Mouse (Mus musculus) common myeloid progenitor, adult 5-6 weeks (primary cell): ENCODE measurements at regions not wholly inside any gene's neighbourhood (a gene's known extent, or its start where the extent isn't known, plus 50 kb on each side); places are given as distances from the start of the nearest gene placed in this dataset.
A peak's percentile ranks its signal among the peaks of the same experiment; 100 is the strongest.

Experiments
- ATAC-seq: replicated peaks from 2 replicates; pipeline ENCODE4 v1.8.0; 2016; ENCODE audit warnings: low read depth, mild to moderate bottlenecking, moderate TSS enrichment, inconsistent platforms; ENCODE audit not compliant: poor library complexity, severe bottlenecking

DNA sequence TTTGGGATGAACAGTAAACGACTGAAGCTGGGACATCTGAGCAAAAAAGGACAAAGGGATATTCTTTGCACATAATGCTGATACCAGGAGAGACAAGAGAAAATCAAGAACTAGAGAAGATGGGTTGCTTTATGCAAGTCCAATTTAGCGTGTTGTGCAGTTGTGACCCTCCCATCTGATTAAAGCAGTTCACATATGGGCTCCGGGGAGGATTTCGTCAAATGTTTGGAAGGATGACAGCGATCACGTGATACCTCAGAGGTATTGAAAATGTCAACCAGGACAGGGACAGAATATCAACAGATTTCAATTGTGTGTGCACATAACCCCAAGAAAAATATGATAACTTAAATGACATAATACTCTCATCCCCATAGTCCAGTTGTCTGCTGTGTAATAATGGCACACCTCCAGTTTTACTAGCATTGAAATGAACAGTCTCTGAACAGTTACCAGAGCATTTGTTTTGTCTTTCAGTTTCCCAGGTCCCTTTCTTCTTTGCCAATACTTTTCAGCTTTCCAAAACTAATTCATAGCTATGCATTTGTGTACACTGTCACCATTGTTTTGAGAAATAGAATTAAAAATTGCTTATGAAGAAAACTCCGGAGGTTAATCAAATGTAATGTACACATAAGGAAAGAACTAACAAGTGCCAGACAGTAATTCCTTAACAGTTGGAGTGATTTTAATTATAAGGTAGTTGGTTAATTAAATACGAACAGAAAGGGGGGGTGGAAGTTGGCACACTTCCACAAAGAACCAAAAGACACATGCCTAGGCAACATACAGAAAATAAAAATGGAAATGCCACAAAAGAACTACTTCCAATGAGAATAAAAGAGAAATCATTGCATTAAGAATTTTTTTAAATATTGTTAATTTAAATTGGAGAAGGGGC is 582.6 kb upstream of the Map3k7 start:
- no peak for ATAC-seq

DNA sequence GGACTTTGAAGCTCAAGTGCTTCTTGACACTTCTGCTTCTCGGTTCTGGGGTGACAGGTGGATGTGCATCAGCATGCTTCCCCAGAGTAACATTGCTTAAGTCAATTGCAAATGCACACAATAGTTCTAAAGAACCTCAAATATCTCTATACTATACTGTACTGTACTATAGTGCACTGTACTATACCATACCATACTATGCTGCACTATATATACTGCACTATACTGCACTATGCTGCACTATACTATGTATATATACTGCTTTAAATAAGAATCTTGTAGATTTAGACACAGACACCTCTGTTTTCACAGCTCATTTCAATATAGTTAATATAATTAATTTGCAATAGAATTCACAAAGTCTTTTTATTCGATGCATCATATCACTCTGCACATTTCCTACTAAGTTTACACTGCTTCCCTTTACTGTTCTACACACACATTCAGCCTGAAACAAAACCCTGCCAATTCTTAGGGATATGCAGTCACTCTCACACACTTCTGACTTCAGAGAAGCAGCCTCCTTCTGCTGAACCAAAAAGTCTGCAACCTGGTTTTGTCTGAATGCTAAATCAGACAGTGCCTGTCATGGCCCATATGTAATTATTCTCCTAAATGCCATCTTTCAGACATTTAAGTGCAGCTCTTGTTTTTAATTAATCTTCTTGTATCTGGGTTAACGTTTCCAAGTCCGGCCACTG is 570.8 kb upstream of the Map3k7 start:
- ATAC-seq = no peak

DNA sequence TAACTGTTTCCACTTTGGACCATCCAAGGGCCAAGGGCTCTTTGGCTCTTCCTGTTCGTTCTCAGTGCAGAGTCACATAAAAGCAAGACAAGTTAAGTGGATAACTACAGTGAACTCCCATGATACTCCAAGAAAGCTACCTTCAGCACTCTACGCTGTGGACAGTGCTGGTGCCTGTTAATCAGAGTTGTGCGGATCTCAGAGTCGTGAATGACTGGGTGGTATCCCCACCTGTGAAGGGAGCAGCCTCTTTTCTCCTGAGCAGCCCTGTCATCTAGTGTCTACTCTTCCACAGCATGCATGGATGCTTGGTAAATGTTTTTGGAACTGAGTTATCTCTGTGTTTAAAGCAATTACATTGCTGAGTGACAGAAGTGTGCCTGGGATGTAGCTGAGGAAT is 568.4 kb upstream of the Map3k7 start:
- ATAC-seq = no peak

DNA sequence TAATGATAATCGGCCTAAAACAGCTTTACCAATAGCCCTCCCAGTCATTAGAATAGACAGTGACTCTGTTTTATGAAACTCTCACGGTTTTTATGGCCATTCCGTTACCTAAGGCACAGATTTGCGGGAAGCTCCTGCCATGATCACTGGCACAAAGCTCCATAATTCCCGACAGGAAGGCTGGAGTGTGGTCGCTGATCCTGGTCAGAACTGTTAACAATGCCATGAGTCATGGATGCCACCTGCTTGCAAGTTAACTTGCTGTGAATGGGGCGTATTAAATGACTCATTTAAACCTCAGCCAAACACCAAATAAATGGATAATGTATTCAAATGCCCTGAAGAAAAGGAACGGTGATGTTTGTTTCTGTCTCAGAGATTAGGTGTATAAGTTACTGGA is 559.9 kb upstream of the Map3k7 start:
- no peak for ATAC-seq

DNA sequence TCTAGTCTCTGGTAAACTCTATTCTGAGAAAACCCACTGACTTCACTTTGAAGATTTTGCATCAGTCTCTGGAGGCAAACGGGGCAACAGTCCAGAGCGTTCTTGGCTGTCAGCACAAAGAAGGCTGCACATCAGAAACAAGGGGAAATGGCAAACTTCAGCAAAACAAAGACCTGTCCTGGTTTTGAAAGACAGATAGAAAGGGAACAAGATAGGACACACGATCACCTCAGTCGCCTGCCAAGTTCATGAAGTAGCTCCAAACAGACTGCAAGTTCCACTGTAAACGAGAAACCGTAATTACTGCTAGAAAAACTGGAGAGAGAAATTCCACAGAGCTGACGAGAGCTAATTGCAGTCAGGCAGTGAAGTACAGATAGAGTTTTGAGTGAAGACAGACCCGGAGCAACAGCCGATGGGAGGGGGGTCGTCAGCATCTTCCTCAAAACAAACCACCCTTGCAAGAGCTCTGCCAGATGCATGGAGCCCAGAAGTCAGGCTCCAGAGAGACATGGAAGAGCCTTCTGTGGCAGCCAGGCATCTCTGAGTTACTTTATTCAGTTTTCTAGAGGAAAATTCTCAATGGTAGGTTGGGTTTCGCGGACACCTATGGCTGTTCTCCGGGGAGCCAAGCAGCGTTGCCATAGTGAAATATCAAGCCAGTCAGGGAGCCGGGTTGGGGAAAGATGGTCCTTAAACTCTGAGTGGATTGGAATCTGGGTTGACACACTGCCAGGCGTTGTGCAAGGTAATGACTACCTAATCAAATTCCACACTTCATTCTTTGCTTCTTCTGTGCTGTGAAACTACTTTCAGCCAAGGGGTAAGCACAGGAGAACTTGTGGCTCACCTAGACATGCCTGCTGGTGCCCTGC is 558.8 kb upstream of the Map3k7 start:
- no peak for ATAC-seq

DNA sequence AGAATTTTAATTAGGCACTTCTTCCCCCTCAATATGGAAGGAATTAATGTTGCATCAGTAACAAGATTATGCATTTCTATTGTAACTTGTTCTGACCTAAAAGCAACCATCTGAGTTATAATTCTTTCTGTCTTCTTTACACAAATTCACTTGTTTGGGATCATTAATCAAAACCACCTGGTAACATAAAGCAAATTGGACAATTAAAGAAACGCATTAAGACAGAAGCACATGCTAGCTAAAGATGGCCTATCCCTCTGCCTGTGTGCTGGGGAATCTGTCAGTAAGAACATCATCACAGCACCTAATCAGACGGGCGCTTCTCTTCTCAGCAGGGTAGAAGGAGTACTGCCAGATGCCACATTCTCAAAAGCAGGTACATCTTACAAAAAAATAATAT is 553.7 kb upstream of the Map3k7 start:
- ATAC-seq = no peak

DNA sequence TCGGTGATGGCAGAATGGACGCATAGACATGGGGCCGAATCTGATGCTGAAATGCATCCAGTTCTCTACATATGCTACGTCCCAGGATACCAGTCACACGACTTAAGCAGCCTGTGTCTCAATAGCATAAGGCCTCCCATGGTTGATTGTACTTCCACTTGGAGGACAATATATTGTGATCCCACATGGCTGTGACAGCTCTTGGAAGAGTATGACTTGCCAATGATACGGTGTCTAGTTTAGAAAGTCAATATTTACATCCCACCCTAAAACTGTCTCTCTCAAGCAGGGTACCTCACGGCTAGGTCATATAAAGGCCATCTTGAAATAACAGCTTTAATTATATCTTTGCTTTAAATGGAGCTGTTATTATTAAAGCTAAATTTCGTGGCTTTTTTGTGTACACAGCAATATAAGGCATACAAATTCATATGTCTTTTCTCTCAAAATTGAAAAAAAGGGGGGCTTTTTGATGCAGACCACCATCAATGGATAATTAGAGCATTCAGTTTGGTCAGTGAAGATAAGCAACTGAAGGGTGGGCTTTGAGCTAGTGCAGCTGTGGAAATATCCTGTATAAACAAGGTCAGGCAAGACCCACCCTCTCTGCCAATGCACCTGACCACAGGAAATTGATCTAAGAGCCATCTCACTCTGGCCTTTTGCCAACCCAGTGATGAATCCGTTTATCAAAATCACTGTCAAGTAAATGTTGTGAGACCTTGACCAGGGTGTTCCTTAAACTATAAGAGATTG is 551.9 kb upstream of the Map3k7 start:
- no peak for ATAC-seq

DNA sequence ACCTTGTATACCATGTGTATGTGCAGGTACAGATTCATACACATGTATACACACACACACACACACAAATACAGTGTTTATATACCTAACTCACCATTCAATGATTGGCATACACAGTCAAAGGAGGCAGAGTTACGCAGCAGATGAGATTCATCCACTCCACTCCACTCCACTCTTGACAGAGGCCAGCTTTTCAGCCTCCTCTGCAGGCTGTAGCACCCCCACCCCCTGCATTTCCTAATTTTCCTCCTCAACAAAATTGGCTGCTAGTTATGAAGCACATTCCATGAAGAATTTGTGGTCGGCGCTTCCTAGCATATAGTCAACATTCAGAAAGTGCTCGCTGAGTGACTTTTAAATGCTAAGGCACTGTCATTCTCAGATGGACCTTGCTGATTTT is 546.7 kb upstream of the Map3k7 start:
- ATAC-seq = no peak

DNA sequence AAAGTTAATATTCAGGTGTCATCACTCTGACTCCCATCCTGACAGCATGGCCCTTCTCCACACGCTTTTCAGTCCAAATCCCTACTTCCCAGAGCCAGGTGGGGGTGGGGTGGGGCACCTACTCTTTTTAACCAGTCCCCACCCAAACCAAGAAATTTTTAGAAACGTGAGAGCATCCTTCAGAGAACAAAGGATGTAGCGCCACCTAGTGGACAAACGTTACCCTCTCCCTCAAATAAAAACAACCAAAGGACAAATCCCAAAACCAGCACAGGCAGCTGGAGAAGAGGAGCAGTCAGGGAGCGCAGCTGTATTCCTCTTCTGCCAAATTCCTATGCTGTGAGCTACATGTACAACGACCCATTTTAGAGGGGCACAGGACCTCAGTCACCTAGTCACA is 544.7 kb upstream of the Map3k7 start:
- peak; percentile 73 for ATAC-seq

DNA sequence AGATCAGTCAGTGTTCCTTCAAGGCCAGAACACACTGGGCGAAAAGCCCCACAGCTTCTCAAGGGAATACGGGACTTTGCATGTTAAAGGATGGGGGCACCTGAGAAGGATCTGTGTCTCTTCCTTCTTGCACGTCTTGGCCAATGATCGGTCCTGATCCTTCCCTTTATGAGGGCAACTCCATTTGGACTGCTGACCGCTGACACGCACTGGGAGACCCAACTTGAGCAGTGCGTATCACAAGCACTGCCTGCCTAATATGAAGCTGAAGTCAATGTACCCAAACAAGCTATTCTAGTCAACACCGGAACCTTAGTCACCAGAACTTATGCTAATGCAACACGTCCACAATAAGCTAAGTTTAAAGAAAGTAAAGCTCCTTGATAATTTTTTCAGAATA is 543.7 kb upstream of the Map3k7 start:
- ATAC-seq = no peak

DNA sequence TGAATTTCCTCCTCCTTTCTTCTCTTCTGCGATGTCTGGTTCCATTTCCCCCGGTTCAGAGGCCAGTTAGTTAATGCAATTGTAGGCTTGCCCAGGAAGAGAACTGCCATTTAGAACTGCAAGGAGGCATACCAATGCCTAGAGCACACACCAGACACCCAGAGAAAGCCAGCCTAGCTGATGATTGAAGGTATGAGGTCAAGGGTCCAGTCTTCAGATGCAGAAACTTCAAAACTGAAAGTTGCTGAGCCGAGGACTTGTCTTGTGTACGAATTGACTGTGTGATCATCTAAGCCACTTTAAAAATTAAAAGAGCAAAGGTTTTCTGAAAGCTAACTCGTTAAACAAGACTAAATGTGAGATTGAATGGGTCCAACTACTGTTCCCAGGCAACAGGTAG is 542.5 kb upstream of the Map3k7 start:
- ATAC-seq = no peak

DNA sequence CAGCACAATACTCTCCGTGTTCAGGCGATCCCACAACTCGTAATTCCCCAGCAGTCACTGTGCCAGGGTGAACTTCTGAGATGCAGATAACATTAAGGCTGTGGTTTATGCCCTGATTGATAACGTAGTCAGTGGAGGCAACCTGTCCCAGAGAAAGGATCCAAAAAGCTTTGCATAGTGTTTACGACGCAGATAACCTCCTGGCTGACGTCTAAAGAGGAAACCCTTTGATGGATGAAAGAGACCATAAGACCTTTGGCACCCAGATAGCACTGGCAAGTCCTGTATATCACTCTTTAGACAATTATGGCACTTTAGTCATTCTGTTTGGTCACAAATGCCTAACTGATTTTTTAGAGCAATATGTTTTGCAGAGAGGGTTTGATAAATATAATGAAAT is 538.8 kb upstream of the Map3k7 start:
- ATAC-seq = no peak

DNA sequence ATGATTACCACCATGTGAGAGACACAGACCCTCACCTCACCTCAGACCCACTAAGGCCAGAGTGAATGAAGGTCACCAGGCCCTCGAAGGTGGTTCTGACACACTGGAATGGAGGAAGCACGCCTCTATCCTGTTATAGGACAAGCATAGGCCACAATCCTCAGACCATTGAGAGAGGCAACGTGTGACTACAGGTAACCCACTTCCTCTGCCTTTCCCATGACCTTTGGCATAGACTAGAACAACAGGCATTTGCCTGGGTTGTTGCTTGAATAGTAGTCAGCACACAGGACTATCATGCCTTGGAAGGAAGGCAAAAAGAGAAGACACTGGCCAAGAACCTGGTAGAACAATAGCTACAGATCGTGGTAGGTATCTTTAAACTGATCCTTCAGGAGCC is 538.2 kb upstream of the Map3k7 start:
- ATAC-seq = no peak

DNA sequence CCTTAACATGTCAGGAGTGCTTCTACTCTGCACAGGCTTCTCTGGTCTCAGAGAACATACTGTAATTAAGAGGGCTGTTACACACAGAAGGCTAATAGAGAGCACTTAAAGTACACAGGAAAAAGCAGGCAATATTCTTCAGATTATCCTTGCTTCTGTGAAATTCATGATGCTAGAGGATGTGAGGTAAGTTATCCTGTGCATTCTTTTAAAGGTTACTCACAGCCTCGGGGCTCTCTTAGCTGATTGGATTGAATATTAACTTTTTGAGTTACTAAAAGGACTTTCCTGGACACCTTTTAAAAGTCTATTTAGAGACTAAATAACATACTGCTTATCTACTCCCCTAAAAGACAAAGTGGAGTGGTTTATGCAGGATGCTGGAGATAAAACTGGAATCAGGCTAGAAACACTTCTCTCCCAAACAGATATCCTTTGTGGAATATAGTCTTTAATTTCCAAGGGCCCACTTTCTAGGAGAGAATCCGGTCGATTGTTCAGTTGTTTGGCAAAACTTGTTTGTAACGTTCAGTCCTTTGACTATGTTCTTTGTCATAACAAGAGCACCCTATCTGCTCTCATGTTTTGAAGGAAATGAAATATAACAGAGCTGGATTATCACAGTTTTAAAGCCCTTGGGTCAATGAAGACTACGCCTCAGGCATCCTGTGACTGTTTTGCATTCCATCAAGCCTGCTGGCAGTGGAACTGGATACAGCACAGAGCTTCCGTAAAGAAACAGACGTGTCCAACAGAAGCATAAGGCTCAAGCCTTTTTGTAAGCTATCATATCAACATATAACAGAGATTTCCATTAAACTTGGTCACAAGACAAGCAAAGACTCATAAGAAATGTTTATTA is 537.5 kb upstream of the Map3k7 start:
- ATAC-seq = no peak

DNA sequence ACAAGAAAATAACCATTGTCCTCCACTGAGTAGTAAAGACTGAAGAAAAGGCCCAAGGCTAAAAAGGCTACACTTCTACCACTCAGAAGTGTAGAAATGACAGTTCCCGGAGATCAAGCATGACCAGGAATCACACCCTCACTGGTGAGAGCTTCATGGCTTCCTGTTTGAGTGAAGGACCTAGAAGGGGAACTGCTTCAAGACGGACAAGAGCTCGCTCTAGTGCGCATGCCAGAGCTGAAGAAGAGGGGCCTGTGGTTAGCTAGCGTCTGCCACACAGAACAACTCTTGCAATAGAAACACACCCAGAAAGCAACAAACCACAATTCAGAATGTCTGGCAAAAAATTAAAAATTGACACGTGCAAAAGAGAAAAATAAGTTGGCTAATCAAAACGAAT is 530.0 kb upstream of the Map3k7 start:
- ATAC-seq = peak; percentile 100

DNA sequence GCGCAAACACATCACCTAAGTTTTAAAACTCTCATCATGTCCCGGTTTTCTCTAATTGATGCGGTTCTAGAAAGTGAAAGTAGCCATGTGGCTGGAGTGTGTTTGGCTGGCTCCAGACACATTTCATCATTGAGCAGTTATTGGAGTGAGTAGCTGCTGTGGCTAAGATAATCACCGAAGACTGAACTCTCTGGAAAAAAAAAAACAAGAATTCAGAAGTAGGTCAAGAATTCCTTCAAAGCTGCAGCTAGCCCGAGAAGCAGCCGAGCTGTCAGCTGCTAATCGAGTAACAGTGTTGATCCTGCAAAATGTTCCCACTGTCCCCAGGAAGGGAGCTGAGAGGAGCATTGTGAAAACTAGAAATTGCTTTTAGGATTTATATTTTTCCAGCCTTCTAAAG is 509.0 kb upstream of the Map3k7 start:
- ATAC-seq = no peak

DNA sequence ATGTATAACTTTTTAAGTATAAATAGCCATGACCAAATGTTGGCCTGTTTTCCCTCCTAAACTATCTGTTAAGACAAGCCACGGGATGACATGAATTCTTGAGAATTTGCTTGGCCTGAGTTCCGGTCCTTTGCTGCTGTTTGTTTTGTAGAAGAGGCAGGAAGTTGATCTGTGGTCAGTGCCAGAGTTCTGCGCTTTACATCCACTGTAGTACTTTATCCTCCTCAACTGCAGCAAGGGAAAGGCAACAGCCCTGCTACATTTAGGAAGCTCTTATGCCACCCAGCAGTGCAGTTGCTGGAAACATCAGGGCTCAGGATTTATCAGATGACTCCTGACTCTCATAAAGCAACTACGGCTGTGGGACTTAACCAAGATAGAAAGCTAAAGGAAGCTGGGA is 508.4 kb upstream of the Map3k7 start:
- ATAC-seq = peak; percentile 32

DNA sequence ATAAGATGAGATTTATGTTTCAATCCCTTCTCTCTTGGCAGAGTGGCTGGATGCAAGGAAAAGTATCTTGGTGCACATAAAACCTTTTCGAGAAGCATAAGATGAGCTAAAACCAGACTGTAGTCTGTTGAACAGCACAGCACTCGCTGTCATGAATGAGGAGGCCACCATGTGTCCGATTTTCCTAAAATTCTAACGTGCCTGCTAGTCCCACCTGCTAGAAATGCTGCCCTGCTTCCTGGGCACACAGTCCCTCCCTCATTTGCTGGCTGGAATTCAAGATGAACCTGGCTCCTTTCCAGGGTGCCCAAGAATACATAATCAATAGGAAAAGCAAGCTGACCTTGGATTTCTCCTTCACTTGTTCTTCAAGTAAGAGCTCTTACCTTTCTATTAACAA is 501.4 kb upstream of the Map3k7 start:
- no peak for ATAC-seq

DNA sequence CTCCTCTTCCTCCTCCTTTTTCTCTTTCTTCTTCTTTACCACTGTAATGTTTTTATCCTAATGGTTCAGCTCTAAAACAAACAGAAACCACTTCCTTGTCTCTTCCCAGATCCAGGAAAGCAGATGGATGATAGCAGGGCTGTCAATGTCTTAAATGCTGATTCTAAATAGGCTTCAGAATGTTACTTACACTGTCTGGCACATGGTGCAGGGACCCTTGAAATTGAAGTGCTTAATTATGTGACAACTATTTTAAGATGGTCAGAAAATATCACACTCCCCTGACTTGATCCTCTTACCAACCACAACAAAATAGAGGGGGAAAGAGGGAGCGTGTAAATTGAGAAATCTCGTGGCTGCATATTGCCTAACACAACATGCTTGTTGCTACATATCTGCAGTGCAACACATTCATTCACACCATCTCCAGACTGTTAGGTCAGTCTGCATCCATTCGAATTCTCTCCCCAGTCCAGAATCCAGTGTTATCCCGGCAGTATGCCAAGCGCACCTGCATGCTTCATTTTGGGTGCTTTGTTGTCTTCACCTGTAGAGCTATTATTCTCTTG is 500.7 kb upstream of the Map3k7 start:
- peak; percentile 29; the same call in 1 of the 2 replicates for ATAC-seq
